Mouse (Mus musculus) c-Kit-positive CD71-negative TER-119-negative erythroid progenitor cells, embryonic 14.5 days (primary cell): ENCODE data around the gene Krt84.
A peak's percentile ranks its signal among the peaks of the same experiment; 100 is the strongest.
"Not testable (repeated sequence)": the region's sequence is repeated elsewhere in the genome, so short reads cannot be mapped to it uniquely, and the experiment has no call there.

Experiments used
- DNase-seq: peaks from one replicate; pipeline ENCODE4 v3.0.0-alpha.2; 2013; ENCODE audit warnings: low read depth

Krt84 gene

GRCm38 (mm10) chr15:101532720-101533119, at the start of gene Krt84:
Krt84 (minus strand) TSS chr15:101532820.
- DNase-seq, result no peak

DNA sequence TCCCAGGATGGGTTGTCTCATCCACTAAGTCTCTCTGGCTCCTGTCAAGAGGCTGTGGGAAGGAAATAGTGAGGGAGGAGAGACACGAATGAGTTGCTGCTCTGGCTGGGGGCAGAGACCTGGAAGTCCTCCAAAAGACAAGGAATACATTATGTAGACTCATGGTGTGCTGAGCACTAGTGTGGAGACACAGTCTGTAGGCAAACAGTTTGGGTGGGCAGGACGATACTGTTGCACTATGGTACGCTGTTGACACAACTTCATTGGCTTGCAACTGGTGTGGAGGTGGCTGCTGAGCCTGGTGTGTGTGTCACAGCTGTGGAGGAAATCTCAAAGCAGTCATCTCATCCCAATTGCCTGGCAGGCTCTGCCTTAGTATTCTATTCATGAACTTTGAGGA, 49.1 kb upstream of the Krt84 start:
- no peak for DNase-seq

DNA sequence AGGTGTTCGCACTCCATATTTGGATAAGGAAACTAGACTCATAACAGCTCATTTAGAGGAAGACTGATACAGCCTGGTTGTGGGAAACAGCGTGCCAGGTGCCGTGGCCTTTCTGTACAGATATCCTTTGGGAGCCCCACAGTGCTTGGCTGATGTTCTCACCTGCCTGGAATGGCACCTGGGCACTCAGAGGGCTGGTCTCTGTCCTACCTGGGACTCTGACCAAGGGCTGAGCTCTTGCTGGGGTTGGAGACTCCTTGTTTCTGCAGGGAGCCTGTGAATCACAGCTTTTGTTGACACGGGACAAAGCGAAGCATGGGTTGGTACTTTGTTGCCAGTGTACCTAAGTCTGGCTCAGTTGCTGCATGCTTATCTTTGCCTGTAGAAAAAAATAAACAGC, 42.9 kb upstream of the Krt84 start:
- no peak for DNase-seq

DNA sequence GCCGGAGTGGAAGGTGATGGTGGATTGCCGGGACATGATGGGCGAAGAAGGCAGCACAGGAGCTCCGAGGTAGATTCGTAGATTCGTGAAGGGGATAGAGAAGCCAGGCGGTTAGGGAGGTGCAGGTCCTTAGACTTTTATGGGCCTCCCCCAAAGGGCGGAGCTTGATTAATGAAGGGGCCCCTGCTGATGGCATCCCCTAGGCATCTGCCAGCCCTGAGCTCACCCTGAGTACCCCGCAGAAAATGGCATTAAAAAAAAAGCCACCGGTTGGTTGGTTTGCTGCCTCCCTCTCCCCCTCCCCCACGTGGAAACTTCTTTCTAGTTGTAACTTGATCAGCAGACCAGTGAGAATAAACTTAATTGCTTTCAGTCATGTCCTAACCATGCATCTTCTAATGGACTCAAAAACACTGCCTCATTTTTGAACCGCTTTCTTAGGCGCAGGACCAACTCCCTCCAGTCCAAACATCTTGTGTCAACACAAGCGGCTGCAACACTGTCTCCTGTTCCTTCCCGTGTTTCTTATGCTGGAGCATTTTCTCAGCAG, 41.3 kb upstream of the Krt84 start, which contains the start of gene Krt75:
Gene Krt75 (minus strand): TSS at position 109 of the 550 bp plus-strand sequence.
- DNase-seq, result no peak

GRCm38 (mm10) chr15:101567780-101568179, 35.2 kb upstream of the Krt84 start:
- no peak for DNase-seq

- no peak for DNase-seq
Observed at GRCm38 (mm10) chr15:101562850-101563249, 30.2 kb upstream of the Krt84 start, which contains the start of gene Krt90. Krt90 (minus strand) TSS chr15:101562950.

DNA sequence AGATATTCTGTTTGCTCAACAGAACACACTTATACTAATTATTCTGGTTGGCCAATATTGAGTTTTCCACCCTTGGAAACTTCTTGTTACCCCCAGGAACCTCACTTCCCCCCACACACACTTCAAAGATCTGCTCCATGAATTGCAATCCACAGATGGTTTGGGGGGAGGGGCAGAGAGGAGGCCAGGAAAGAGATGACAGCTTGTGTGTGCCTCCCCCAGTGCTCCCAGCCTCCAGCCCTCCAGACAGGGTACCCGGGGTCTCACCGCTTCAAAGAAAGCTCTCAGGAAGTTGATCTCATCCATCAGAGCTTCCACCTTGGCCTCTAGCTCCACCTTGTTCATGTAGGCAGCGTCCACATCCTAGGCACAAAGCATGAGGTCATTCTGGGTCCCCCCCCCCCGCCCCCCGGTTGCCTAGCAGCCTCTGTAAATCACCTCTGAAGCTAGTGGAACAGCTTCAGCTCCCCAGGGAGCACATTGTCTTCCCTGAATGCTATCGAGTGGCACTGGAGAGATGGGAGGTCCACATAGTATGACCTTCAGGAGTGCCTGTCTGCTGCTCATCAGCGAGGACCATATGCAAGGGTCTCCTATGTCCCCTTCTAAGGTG, 25.5 kb upstream of the Krt84 start:
- DNase-seq, result no peak

GRCm38 (mm10) chr15:101553169-101553568, 20.5 kb upstream of the Krt84 start:
- peak; percentile 20 for DNase-seq

DNA sequence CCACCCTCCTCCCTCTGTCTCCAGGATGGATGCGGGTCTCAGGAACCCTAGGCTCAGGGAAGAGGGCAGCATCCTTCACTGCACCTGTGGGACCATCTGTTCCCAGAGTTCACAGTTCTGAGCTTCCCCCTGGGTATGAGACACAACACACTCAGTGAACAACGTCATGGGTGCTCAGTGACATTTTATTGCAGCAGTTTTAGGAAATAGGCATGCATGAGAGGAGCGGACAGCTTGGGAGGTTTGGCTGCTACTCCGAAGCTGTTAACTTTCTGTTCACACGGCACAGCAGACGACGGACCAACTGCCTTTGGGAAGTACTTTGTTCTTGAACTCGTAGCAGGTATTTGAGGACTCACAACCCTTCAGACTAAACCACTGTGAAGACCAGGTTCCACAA, 19.6 kb upstream of the Krt84 start:
- DNase-seq, result no peak

DNA sequence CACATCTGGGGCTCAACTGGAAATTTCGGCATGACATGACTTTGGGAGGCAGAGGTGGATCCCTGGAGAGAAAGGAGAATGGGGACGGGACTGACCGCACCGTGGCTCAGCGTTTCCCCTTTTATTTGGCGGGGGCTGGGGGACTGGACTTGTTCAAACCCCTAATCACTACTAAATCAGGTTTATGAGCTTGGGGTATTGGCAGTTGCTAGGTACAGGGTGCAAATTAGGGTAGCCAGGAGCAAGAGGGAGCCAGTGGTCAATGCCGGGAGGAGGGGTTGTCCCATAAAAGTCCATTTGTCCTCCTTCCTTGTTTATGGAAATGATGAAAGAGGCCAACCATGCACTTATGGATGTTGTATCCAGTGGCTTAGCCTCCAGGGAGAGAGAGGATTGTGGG, 17.9 kb upstream of the Krt84 start, which contains the start of gene Krt82:
Gene Krt82 (minus strand): TSS at position 101 of the 400 bp plus-strand sequence.
- no peak for DNase-seq

DNA sequence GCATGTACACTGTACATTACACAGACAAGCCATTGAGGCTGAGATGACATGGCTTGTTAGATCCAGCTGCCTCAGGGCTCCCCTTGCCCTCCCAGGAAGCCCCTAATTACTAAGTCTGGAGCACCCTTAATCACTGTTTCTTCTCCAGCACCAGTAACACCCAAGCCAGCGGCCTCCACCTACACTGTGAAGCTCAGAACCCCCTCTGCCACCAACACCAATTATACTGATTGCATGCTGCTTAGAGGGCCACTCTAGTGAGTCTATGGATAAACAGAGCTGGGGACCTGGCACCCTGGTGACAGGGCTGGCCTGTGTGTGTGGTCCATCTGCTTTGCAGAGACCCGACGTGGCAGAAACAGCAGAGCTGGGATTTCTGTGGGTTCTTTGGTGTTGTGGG, 11.9 kb upstream of the Krt84 start:
- DNase-seq, result no peak

DNA sequence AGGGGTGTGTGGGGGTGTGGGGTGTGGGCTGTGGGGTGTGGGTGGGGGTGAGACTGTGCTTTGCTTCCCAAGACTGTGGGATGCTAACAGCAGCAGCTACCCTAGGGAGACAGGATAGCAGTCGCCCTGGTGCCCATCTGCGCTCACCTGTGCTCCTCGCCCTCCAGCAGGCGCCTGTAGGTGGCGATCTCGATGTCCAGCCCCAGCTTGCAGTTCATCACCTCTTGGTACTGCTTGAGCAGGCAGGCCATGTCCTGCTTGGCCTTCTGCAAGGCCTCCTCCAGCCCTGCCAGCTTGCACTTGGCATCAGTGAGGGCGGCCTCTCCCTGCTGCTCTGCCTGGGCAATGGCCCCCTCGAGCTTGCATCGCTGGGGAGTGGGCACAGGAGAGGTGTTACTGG, 9.9 kb upstream of the Krt84 start:
- DNase-seq, result no peak

GRCm38 (mm10) chr15:101538580-101538900, 5.9 kb upstream of the Krt84 start:
- DNase-seq, result no peak

GRCm38 (mm10) chr15:101537864-101538579, 5.4 kb upstream of the Krt84 start:
- no peak for DNase-seq

DNA sequence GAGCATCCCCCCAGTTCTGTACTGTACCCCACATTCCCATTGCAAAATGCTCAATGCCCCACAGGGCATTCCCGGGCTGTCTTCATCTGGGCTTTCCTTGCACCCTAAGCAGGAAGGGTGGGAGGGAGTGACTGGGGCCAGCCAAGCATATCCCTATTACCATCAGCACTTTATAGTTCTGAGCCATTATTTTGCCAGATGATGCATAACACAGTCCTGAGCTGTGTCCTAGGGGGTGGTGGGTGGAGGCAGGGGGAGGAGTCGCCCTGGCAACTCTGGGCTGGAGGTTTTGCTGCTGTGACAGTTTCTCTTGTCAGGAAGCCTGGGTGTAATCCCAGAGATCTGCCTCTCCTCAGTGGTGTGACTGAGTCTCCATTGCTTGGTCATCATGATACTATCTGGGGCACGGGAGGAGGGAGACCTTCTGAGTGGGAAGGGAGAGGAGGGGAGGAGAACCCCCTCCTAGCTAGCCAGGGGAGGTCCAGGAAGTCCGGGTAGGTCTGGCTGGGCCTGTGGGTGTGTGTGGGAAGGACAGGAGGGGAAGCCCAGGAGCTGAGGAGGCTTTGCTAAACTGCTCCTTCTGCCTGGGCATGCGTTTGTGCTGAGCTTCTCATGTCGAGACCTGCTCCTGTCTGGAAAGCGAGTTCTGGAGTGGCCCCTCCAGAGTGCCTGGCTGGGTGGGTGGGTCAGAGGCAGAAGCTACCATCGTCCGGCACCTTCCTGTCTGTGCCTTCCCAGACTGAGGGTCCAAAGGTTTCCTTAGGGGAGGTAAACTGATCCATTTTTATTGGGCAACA, 3.6 kb upstream of the Krt84 start:
- no peak for DNase-seq

- DNase-seq, result no peak
Observed at GRCm38 (mm10) chr15:101522556-101523232, 9.9 kb downstream of the Krt84 start.

GRCm38 (mm10) chr15:101519792-101520191, 12.8 kb downstream of the Krt84 start:
- peak; percentile 55 for DNase-seq

GRCm38 (mm10) chr15:101517161-101517560, 15.5 kb downstream of the Krt84 start, which contains the start of gene Gm49425:
Gm49425 (minus strand) TSS chr15:101517261.
- DNase-seq, result not testable (repeated sequence)

DNA sequence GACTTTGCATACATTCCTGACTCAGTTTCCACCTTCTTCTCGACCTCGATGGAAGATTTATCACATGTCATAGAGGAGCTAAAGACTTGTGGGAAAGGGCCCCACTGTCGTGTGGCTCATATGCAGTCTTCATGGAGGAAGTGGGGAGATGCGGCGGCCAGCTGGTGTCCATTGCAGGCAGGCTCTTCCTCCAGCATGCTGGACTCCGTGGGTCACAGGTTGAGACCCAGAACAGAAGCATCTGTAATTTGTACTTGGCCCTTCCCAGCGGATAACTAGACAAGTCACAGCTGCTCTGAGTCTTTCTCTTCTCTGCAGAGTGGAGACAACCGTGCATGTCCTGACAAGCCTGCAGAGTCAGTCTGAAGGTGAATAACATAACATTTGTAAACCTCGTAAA, 24.4 kb downstream of the Krt84 start:
- no peak for DNase-seq

DNA sequence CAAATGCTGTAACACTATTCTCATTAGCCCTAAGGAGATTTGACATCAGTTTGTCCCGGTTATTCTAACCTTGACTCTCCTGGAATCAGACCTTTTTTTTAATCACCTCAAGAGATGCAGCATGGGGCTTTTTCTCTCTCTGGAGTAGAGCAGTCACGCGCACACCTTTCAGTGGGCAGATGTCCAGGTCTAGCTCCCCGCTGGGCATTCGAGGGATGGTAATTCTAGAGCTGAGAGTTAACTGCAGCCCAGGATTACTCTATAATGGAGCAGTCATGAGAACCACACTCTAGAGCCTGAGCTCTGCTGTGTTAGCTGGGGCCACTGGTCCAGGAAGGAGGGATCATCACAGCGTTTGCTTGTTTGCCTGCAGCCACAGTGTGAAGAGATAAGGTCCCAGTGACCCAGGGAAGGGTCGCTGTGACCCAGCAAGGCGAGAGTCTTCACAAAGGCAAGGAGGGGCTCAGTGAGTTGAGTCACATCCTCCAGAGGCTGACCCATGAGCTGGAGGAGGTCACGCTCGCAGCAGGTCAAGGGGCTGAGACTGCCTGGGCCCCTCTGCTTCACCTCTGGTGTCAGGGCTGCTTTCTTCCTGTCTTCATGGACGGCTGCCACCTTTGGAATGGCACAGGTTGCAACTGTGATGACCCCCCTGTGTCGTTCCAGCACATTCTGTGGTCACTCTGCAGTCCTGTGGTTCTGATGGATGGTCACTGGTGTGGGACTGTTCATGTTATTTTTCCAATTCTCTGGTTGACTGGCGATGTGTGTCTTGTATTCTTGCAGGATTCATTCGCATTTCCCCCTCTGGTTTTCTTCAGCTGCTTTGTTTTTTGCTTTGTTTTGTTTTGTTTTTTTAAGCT, 25.5 kb downstream of the Krt84 start:
- no peak for DNase-seq

DNA sequence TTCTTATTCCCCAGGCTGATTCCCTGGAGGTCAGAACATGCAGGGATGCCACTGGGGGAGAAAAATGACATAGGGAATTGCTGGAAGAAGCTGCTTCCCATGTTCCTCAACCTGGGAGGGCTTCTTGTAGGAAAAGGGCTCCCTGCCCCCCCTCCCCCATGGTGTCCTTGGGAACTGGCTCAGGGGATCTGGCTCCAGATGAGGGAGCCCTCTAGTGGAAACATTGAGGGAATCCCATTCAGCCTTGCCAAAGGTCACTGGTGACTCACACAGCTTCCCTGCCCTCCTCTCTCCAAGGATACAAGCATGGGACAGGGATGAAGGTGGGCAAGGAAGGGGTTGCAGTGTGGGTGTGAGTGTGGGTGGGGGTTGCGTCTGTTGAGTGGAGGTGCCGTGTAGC, 35.4 kb downstream of the Krt84 start:
- DNase-seq, result no peak
